Mouse (Mus musculus) heart, postnatal 36 days (tissue): ENCODE measurements at regions not wholly inside any gene's neighbourhood (a gene's known extent, or its start where the extent isn't known, plus 50 kb on each side); places are given as distances from the start of the nearest gene placed in this dataset.

Experiments
- DNase-seq, 2 experiments: peaks; one replicate each; pipeline ENCODE4 v3.0.0; 2021 to 2022
- intact Hi-C: fragments of 180-260 bp; cut with DNase I; formaldehyde crosslinking; loops from one replicate; pipeline ENCODE4 v1.15.1; 2025

GRCm38 (mm10) chr15:62190224-62190910 lies 1267.6 kb upstream of the A1bg start:
- intact Hi-C loops, result no loop called here

GRCm38 (mm10) chr15:62189565-62190181 lies 1266.9 kb upstream of the A1bg start:
- DNase-seq, result no peak
- intact Hi-C loops, result no loop called here

More at GRCm38 (mm10) chr15:62190224-62190910, 1267.6 kb upstream of the A1bg start:
- no peak for DNase-seq

GRCm38 (mm10) chr15:62186548-62186947 lies 1263.7 kb upstream of the A1bg start:
- intact Hi-C loops, result no loop called here
- DNase-seq, result no peak

- no peak for DNase-seq
- intact Hi-C loops, result no loop called here
Measured at GRCm38 (mm10) chr15:62183803-62184202, 1261.0 kb upstream of the A1bg start.

- intact Hi-C loops, result no loop called here
- DNase-seq, result no peak
Measured at GRCm38 (mm10) chr15:62181454-62181910, 1258.7 kb upstream of the A1bg start.

GRCm38 (mm10) chr15:62180718-62181117 lies 1257.9 kb upstream of the A1bg start:
- intact Hi-C loops, result no loop called here
- no peak for DNase-seq

GRCm38 (mm10) chr15:62179801-62180200 lies 1257.0 kb upstream of the A1bg start:
- intact Hi-C loops, result no loop called here
- no peak for DNase-seq

- no peak for DNase-seq
Measured at GRCm38 (mm10) chr15:62178568-62178967, 1255.8 kb upstream of the A1bg start.

GRCm38 (mm10) chr15:62177768-62178410 lies 1255.1 kb upstream of the A1bg start:
- intact Hi-C loops, result no loop called here
- DNase-seq, result no peak

More at GRCm38 (mm10) chr15:62178568-62178967, 1255.8 kb upstream of the A1bg start:
- intact Hi-C loops, result no loop called here

- intact Hi-C loops, result no loop called here
- DNase-seq, result no peak
Measured at GRCm38 (mm10) chr15:62176076-62176475, 1253.3 kb upstream of the A1bg start.

GRCm38 (mm10) chr15:62173633-62174543 lies 1251.1 kb upstream of the A1bg start:
- intact Hi-C loops, result no loop called here
- DNase-seq, result no peak

GRCm38 (mm10) chr15:62171632-62172031 lies 1248.8 kb upstream of the A1bg start:
- intact Hi-C loops, result no loop called here

GRCm38 (mm10) chr15:62171167-62171566 lies 1248.4 kb upstream of the A1bg start:
- intact Hi-C loops, result no loop called here
- no peak for DNase-seq

More at GRCm38 (mm10) chr15:62171632-62172031, 1248.8 kb upstream of the A1bg start:
- no peak for DNase-seq

- intact Hi-C loops, result no loop called here
- DNase-seq, result no peak
Measured at GRCm38 (mm10) chr15:62170337-62170736, 1247.5 kb upstream of the A1bg start.

- no peak for DNase-seq
- intact Hi-C loops, result no loop called here
Measured at GRCm38 (mm10) chr15:62169591-62170019, 1246.8 kb upstream of the A1bg start.

- DNase-seq, result no peak
- intact Hi-C loops, result no loop called here
Measured at GRCm38 (mm10) chr15:62168958-62169590, 1246.3 kb upstream of the A1bg start.

GRCm38 (mm10) chr15:62168522-62168921 lies 1245.7 kb upstream of the A1bg start:
- DNase-seq, result no peak
- intact Hi-C loops, result no loop called here

GRCm38 (mm10) chr15:62166786-62167185 lies 1244.0 kb upstream of the A1bg start:
- DNase-seq, result no peak
- intact Hi-C loops, result no loop called here

GRCm38 (mm10) chr15:62165826-62166500 lies 1243.2 kb upstream of the A1bg start:
- no peak for DNase-seq
- intact Hi-C loops, result no loop called here
